Mouse (Mus musculus): ENCODE data around the gene Xrcc2.

- TF ChIP-seq CTCF (IDR thresholded peaks at IDR 0.05; ENCODE audit: insufficient read depth, low read length) (no peak), POLR2A (IDR thresholded peaks at IDR 0.05; ENCODE audit: borderline replicate concordance, extremely low read depth, low read depth, low read length) (no peak)
Measured at GRCm38 (mm10) chr5:25735861-25736260, 30.2 kb upstream of the Xrcc2 start.

Data from lung, adult 2 months (tissue).